Mouse (Mus musculus) embryonic facial prominence, embryonic 13.5 days (tissue): ENCODE measurements around the gene Narfl. TPM values are rescaled to one million over a fixed set of nuclear protein-coding genes. Genes with fewer than 3 reads are reported as not detected.
"Not testable (repeated sequence)": the region's sequence is repeated elsewhere in the genome, so short reads cannot be mapped to it uniquely, and the experiment has no call there.

Experiments
- ATAC-seq: fragments of 200-750 bp; cut with Nextera tagmentation; 2 replicates; pipeline ENCODE4 v1.8.0; 2017; ENCODE audit warnings: low read depth; ENCODE audit not compliant: insufficient number of reproducible peaks, insufficient read depth, low FRiP score, low TSS enrichment
- H3K27ac ChIP-seq: fragments of 300-500 bp; sonication (generic); 2 replicates; pipeline ENCODE4 v1.5.1; 2015; ENCODE audit warnings: moderate library complexity, mild to moderate bottlenecking, inconsistent platforms
- H3K27me3 ChIP-seq: fragments of 300-500 bp; sonication (generic); 2 replicates; pipeline ENCODE4 v1.6.1; 2015; ENCODE audit warnings: mild to moderate bottlenecking, inconsistent platforms
- H3K36me3 ChIP-seq: fragments of 300-500 bp; sonication (generic); 2 replicates; pipeline ENCODE4 v1.6.1; 2015; ENCODE audit warnings: mild to moderate bottlenecking, inconsistent platforms
- H3K4me1 ChIP-seq: fragments of 300-500 bp; sonication (generic); 2 replicates; pipeline ENCODE4 v1.6.1; 2015; ENCODE audit warnings: inconsistent platforms
- H3K4me2 ChIP-seq: fragments of 300-500 bp; sonication (generic); 2 replicates; pipeline ENCODE4 v1.6.1; 2015; ENCODE audit warnings: moderate library complexity, mild to moderate bottlenecking, inconsistent platforms
- H3K4me3 ChIP-seq: fragments of 300-500 bp; sonication (generic); 2 replicates; pipeline ENCODE4 v1.5.1; 2015; ENCODE audit warnings: mild to moderate bottlenecking, inconsistent platforms
- H3K9ac ChIP-seq: fragments of 300-500 bp; sonication (generic); 2 replicates; pipeline ENCODE4 v1.6.1; 2015; ENCODE audit warnings: mild to moderate bottlenecking, inconsistent platforms
- H3K9me3 ChIP-seq: fragments of 300-500 bp; sonication (generic); 2 replicates; pipeline ENCODE4 v1.6.1; 2016; ENCODE audit warnings: inconsistent platforms
- WGBS: fragments of 180-500 bp; shearing (Covaris S2); methylation state at CpG from one replicate; pipeline ENCODE4 v1.1.7; 2015; ENCODE audit warnings: mixed read lengths; 5-methylcytosine and 5-hydroxymethylcytosine counted together
- polyA plus RNA-seq: library from polyadenylated mRNA; unstranded; fragments of >200 nt; fragmentation: Nextera tagmentation; extraction: Ambion mirVana; gene quantifications from 2 replicates; pipeline ENCODE4 v1.2.1, GENCODE M21; 2015

Narfl gene
- 24.7 and 24.9 TPM in 2 replicates for polyA plus RNA-seq

DNA sequence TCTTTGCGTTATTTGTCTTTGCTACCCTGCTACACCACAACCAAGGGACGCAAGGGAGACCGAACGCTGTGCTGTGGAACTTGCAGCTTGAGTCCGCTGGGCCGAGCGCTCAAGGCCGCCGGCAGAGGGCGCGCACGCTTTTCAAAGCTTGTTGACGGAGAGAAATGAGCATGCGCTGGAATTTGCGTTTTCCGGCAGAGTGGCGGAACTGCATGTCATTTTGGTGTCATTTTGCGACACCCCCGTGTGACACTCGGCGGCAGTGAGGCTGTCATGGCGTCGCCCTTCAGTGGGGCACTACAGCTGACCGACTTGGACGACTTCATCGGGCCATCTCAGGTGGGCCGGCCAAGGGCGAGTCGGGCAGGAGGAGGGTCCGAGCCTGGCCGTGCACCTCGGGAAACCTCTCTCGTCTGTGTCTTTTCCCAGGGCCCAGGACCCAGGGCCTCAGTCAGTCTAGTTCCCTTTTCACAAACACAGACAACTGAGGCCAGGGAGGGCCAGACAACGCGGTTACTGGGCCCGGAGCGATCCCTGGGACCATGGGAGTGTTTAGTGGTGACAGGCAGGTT lies at the start of gene Narfl:
TSS of gene Narfl (plus strand) at position 228 of the 572 bp plus-strand sequence.
- Histone ChIP-seq H3K9me3 (no peaks in the 10 kb centered on the region), H3K27ac (no peak within 1 kb of the TSS), H3K4me3 (peak within 1 kb of the TSS; percentile 86), H3K27me3 (0 out of 2 replicates have a peak, but pooled peaks cover 7% of the 10 kb centered on the region), H3K4me2 (peak within 1 kb of the TSS; percentile 93), H3K4me1 (peaks cover 8% of the 10 kb centered on the region), H3K36me3 (peaks cover 9% of the 10 kb centered on the region), H3K9ac (peak within 1 kb of the TSS; percentile 91)
- ATAC-seq: peak; percentile 63; the same call in 1 of the 2 replicates
- WGBS: under 1% methylated on average over 37 of the region's 37 CpGs

DNA sequence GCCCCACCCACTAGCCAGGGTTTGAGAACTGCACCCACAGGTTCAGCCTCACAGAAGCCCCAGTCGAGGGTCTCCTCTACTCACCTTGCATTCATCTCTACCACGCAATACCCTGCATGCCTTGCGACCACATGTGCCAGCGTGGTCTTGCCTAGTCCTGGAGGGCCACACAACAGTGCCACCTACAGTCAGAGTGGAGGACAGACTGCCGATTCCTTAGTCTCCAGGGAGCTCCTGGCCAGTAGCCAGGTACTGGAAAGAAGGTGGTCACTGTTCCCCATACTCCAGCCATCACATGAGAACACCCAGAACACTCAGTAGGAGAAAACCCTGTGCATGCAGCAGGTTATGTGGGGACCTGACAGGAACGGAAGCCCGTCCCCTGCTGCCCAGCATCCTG lies 49.7 kb upstream of the Narfl start:
- H3K27ac ChIP-seq: no peak overlapping the region
- H3K9me3 ChIP-seq: no peaks in the 10 kb centered on the region
- ATAC-seq: no peak
- H3K4me3 ChIP-seq: no peak overlapping the region
- 74% methylated on average over 7 of the region's 7 CpGs for WGBS
- H3K4me1 ChIP-seq: peaks cover 22% of the 10 kb centered on the region
- no peaks in the 10 kb centered on the region for H3K27me3 ChIP-seq
- no peak overlapping the region for H3K9ac ChIP-seq
- H3K4me2 ChIP-seq: no peak overlapping the region
- peaks cover 62% of the 10 kb centered on the region for H3K36me3 ChIP-seq

DNA sequence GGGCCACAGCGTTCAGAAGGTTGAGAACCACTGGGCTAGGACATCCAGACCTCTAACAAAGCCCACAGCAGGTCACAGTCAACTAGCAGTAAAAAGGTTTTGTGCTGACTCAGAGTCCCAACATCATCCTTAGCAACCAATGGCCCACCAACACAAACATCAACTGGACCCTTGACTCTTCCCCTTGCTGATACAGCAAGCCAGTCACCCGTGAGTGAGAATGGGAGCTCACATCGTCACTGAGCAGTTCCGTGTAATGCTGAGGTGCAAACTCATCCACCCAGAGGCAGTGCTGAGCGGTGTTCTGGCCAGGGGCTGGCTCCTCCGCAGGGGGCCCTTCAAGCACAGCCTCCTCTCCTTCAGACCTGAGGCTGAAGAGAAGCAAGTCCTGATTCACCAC lies 48.3 kb upstream of the Narfl start:
- Histone ChIP-seq H3K27me3 (no peaks in the 10 kb centered on the region), H3K4me3 (no peak overlapping the region), H3K9ac (0 out of 2 replicates have a peak overlapping the region, but pooled peaks have one; percentile 40), H3K4me2 (no peak overlapping the region), H3K27ac (no peak overlapping the region), H3K4me1 (peaks cover 23% of the 10 kb centered on the region), H3K36me3 (peaks cover 59% of the 10 kb centered on the region), H3K9me3 (no peaks in the 10 kb centered on the region)
- 80% methylated on average over 6 of the region's 6 CpGs for WGBS
- no peak for ATAC-seq

DNA sequence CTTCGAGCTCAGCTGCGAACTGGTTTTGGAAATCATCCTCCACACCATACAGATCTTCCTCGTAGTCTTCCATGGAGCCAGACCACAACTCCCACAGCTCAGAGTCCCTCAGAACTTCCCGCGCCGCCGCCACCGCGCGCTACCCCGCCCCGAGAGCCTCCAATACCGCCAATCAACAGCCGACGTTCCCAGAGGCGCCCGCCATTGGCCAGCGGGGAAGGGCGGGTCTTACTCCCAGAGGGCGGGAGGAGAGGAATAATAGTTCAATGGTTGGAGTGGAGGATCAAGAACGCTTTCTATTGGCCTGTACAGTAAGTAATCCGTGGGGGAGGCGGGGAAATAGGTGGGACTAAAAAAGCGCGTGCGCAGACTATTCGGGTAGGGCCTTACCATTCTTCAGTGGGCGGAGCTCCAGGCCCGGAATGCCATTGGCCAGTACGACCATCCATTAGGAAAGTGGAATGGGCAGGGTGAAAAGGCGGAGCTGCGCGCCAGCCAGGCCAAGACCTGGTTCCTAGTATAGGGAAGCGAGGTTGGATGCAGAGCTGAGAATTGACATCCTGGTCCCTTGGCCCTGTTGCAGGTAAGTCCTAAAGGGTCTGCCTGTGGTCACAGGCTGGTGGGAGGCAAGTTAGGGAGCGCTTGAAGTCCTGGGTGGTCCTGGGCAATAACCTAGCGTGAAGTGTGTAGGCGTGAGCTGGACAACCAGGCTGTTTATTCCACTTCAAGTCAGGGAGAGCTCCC lies 46.1 kb upstream of the Narfl start, which contains the start of the genes Chtf18 and Rpusd1:
TSS of gene Chtf18 (minus strand) at position 155 of the 744 bp plus-strand sequence.
TSS of gene Rpusd1 (plus strand) at position 406 of the 744 bp plus-strand sequence.
- peak within 1 kb of the TSS; percentile 65 for H3K4me3 ChIP-seq
- H3K36me3 ChIP-seq: peaks cover 49% of the 10 kb centered on the region
- no peaks in the 10 kb centered on the region for H3K9me3 ChIP-seq
- peaks cover 23% of the 10 kb centered on the region for H3K4me1 ChIP-seq
- H3K27ac ChIP-seq: peak within 1 kb of the TSS; percentile 53
- no peaks in the 10 kb centered on the region for H3K27me3 ChIP-seq
- WGBS: under 1% methylated on average over 37 of the region's 37 CpGs
- peak within 1 kb of the TSS; percentile 96 for H3K4me2 ChIP-seq
- H3K9ac ChIP-seq: peak within 1 kb of the TSS; percentile 86
- ATAC-seq: peak; percentile 98

DNA sequence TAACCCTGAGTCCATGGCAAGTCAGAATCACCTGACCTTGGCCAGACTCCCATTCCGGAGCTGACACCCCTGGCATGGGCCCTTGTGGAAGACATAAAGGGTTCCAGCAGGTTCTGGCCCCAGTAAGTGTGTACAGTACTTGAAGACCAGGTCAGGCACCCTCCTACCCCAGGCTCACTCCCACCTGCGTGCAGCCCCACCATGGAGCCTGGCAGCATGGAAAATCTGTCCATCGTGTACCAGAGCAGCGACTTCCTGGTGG lies 45.6 kb upstream of the Narfl start:
- Histone ChIP-seq H3K4me1 (peaks cover 23% of the 10 kb centered on the region), H3K9me3 (no peaks in the 10 kb centered on the region), H3K4me3 (peak overlapping the region; percentile 65), H3K27ac (peak overlapping the region; percentile 53), H3K27me3 (no peaks in the 10 kb centered on the region), H3K9ac (peak overlapping the region; percentile 86), H3K4me2 (peak overlapping the region; percentile 96), H3K36me3 (peaks cover 44% of the 10 kb centered on the region)
- no peak for ATAC-seq
- 22% methylated on average over 4 of the region's 4 CpGs for WGBS

DNA sequence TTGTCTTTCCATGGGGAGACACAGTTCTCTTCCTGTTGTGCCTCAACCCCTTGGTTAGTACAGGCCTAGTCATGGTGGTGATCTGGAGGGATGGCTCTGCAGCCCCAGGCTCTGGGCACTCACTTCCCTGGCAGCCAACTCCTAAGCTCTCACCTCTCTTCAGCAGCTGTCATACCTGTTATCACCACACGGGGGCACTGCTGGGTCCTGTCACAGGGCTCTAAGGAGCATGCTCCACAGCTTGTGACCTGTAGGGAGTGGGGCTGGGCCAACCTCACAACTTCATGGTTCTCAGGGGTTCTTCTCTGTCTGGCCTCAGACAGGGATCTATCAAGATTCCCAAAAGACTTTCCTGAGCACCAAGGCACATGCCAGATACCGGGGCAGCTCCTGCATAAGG lies 41.5 kb upstream of the Narfl start:
- no peak overlapping the region for H3K4me3 ChIP-seq
- H3K4me2 ChIP-seq: no peak overlapping the region
- 17% methylated on average over 2 of the region's 2 CpGs for WGBS
- H3K4me1 ChIP-seq: peaks cover 11% of the 10 kb centered on the region
- no peaks in the 10 kb centered on the region for H3K9me3 ChIP-seq
- no peaks in the 10 kb centered on the region for H3K27me3 ChIP-seq
- H3K9ac ChIP-seq: no peak overlapping the region
- no peak for ATAC-seq
- peaks cover 24% of the 10 kb centered on the region for H3K36me3 ChIP-seq
- H3K27ac ChIP-seq: no peak overlapping the region

DNA sequence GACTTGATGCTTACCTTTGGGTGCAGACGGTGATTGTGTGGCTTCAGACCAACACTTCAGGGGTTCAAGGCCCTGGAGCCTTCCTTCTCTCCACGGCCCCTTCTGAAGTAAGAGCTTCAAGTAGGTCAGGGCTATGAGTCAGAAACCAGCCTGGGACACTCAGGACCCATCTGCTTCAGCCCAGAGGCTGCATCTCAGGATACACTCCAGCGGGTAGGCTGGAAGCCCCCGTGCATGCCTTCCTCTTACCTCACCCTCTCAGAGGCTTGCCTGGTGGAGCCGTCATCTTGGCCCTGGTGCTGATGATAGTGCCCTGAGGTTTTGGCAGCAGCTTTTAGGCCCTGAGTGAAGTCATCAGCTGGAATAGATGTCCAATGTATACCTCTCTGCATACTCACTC lies 38.3 kb upstream of the Narfl start:
- ATAC-seq: no peak
- 79% methylated on average over 5 of the region's 5 CpGs for WGBS
- Histone ChIP-seq H3K4me1 (no peaks in the 10 kb centered on the region), H3K27me3 (no peaks in the 10 kb centered on the region), H3K9ac (peak overlapping the region; percentile 36; the same call in 1 of the 2 replicates), H3K4me3 (no peak overlapping the region), H3K4me2 (no peak overlapping the region), H3K36me3 (peaks cover 12% of the 10 kb centered on the region), H3K9me3 (no peaks in the 10 kb centered on the region), H3K27ac (no peak overlapping the region)

DNA sequence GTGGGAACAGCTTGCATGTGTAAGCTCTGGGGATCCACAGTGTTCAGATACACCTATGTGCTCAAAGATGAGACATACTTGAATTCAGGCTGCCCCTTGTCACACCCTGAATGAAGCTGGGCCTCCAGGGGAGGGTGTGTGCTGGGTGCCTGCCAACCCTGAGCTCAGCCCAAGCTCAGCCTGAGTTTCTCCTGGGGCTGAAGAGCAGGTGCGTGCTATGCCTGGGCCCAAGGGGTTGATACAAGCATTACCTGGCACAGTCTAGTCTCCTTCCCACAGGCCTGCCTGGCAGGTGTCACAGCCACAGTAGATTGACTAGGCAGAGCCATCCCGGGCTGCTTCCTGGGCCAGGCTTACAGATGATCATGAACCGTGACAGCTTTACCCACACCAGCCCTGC lies 37.8 kb upstream of the Narfl start, which contains the start of gene Mslnl:
TSS of gene Mslnl (plus strand) at position 298 of the 400 bp plus-strand sequence.
- no peaks in the 10 kb centered on the region for H3K4me1 ChIP-seq
- no peaks in the 10 kb centered on the region for H3K9me3 ChIP-seq
- H3K36me3 ChIP-seq: peaks cover 7% of the 10 kb centered on the region; the same call in 1 of the 2 replicates
- WGBS: 58% methylated on average over 3 of the region's 3 CpGs
- ATAC-seq: no peak
- H3K4me3 ChIP-seq: no peak within 1 kb of the TSS
- H3K27ac ChIP-seq: no peak within 1 kb of the TSS
- no peaks in the 10 kb centered on the region for H3K27me3 ChIP-seq
- H3K9ac ChIP-seq: peak within 1 kb of the TSS; percentile 36; the same call in 1 of the 2 replicates
- H3K4me2 ChIP-seq: no peak within 1 kb of the TSS

DNA sequence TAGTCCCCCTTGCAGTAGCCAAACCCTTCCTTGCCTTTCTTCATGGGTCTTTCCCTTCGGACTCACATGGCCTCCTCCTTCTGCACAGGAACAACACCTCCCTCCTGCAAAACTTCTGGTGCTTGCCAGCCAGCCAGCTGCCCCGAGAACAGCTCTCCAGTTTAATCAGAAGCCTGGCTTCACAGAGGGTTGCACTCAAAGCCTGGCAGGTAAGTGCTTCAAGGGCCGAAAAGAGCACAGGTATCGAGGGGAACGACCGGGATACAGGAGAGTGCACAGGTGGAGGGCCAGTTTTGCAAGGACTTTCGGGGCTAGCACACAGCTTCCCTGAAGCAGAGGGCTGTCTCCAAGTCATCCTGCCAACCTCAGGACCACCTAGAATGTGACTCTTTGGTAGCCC lies 34.7 kb upstream of the Narfl start:
- no peak overlapping the region for H3K9ac ChIP-seq
- ATAC-seq: no peak

DNA sequence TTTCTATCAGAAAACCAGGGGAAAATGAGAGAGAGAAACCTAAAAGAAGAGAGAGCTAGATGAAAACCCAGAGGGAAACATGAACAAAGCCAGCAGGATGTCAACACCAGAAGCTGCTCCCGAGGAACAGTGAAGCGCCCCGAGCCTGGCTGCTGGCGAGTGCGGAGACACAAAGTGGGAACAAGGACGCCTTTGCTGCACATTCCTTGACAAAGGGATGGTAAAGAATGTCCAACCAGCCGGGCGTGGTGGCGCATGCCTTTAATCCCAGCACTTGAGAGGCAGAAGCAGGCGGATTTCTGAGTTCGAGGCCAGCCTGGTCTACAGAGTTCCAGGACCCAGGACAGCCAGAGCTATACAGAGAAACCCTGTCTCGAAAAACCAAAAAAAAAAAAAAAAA lies 32.1 kb upstream of the Narfl start:
- not testable (repeated sequence) for H3K36me3 ChIP-seq, H3K4me1 ChIP-seq, H3K9me3 ChIP-seq, H3K27ac ChIP-seq, ATAC-seq, H3K4me3 ChIP-seq, H3K4me2 ChIP-seq, H3K27me3 ChIP-seq, H3K9ac ChIP-seq
- 71% methylated on average over 12 of the region's 12 CpGs for whole genome bisulfite sequencing

More for the DNA sequence above, 34.7 kb upstream of the Narfl start:
- Histone ChIP-seq H3K27me3 (no peaks in the 10 kb centered on the region), H3K4me3 (no peak overlapping the region), H3K9me3 (no peaks in the 10 kb centered on the region), H3K36me3 (no peaks in the 10 kb centered on the region), H3K4me2 (no peak overlapping the region), H3K27ac (no peak overlapping the region), H3K4me1 (no peaks in the 10 kb centered on the region)
- 81% methylated on average over 7 of the region's 7 CpGs for WGBS

DNA sequence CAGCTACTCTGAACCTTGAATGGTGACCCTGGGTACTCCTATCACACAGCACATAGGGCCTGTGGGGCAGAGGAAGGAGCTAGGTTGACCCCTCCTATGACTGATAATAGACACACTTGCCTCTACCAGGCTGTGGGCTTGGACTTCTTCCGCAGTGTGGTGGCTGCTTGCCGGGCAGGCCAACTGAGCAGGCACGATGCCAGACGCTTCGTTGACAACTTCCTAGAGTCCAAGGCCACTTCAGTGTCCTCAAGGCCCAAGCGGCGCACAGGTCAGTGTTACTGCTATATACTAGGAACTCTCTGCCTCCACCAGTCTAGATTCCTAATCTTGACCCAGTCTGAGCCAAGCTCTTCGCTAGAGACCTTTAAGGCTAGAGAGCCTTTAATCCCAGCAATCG lies 29.7 kb upstream of the Narfl start:
- H3K4me2 ChIP-seq: no peak overlapping the region
- no peaks in the 10 kb centered on the region for H3K9me3 ChIP-seq
- 0 out of 2 replicates have a peak, but pooled peaks cover 3% of the 10 kb centered on the region for H3K27me3 ChIP-seq
- H3K27ac ChIP-seq: no peak overlapping the region
- no peaks in the 10 kb centered on the region for H3K36me3 ChIP-seq
- no peak overlapping the region for H3K9ac ChIP-seq
- 92% methylated on average over 9 of the region's 9 CpGs for WGBS
- ATAC-seq: no peak
- H3K4me3 ChIP-seq: no peak overlapping the region
- no peaks in the 10 kb centered on the region for H3K4me1 ChIP-seq

DNA sequence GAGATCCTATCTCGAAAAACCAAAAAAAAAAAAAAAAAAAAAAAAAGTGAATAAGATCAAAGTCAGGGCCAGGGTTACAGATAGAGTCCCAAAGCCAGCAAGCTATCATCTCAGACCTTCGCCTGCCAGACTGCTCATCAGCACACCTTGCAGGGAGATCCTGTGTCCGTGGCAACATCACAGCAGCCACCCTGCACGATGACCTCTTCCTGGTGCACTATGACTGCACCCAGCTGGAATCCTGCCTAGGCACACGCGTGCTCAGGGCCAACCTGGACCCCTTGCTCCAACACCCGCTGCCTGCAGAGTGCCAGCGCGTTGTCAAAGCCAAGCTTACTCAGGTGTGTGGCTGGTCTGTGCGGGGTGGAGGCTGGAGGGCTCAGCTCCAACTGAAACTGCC lies 29.3 kb upstream of the Narfl start:
- no peak for ATAC-seq
- Histone ChIP-seq H3K4me3 (no peak overlapping the region), H3K27me3 (0 out of 2 replicates have a peak, but pooled peaks cover 3% of the 10 kb centered on the region), H3K4me1 (no peaks in the 10 kb centered on the region), H3K9me3 (no peaks in the 10 kb centered on the region), H3K9ac (no peak overlapping the region), H3K4me2 (no peak overlapping the region), H3K27ac (no peak overlapping the region), H3K36me3 (no peaks in the 10 kb centered on the region)
- 80% methylated on average over 10 of the region's 10 CpGs for WGBS
